ENCODE assay signal across 24 mouse cellular contexts in the genomic region with DNA sequence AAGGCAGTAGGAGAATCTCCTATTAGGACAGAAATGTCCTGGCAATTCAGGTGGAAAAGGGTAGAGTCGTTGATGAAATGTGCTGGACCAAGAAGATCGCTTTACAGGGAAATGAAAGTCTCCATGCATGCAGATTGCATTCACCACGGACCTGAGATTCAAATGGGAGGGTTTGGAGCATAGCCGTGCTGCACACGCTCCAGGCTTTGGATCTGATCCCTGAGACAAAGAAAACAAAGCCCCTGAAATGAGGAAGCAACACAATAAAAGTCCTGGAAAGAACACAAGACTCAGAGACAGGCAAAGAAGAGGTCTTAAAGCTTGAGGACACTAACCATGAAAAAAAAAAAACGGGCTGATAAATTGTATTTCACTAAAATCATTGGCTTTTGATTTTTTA.
"Had no signal": no experiment of that assay in that cellular context is flagged by ENCODE, and none has a peak within 500 bp of the region (broad histone marks: within the 10 kb centered on the region; RNA-seq: fewer than 3 reads in every experiment).

No protein-coding gene starts in this region.

- H3K9me3 ChIP-seq: heart, embryonic 13.5 days; heart, embryonic 15.5 days; hindbrain, embryonic 10.5 days; hindbrain, embryonic 12.5 days; intestine, embryonic 15.5 days; limb, embryonic 13.5 days; limb, embryonic 15.5 days; liver, embryonic 13.5 days; liver, embryonic 15.5 days had no signal

- H3K4me2 ChIP-seq: heart, embryonic 11.5 days; heart, embryonic 13.5 days; heart, embryonic 15.5 days; hindbrain, embryonic 12.5 days; hindbrain, embryonic 14.5 days; intestine, embryonic 15.5 days; limb, embryonic 13.5 days; limb, embryonic 15.5 days; liver, embryonic 13.5 days; liver, embryonic 15.5 days had no signal

- H3K27me3 ChIP-seq: heart, embryonic 13.5 days; heart, embryonic 15.5 days; hindbrain, embryonic 12.5 days; intestine, embryonic 15.5 days; limb, embryonic 13.5 days; limb, embryonic 15.5 days; liver, embryonic 13.5 days; liver, embryonic 15.5 days had no signal

- H3K4me1 ChIP-seq: heart, embryonic 13.5 days; heart, embryonic 15.5 days; hindbrain, embryonic 10.5 days; hindbrain, embryonic 12.5 days; intestine, embryonic 15.5 days; limb, embryonic 13.5 days; limb, embryonic 15.5 days; liver, embryonic 13.5 days; liver, embryonic 15.5 days had no signal

- DNase-seq: gastrocnemius, postnatal 10 days; gastrocnemius, postnatal 25 days; heart, adult 2 months; heart, postnatal 4 days; kidney, adult 18-20 months; kidney, adult 8-10 months; kidney, postnatal 10 days; kidney, postnatal 25 days; layer of hippocampus, adult 9-11 months; liver, embryonic 13.5 days; liver, postnatal 0 days had no signal

- H3K36me3 ChIP-seq: hindbrain, embryonic 10.5 days; hindbrain, embryonic 12.5 days; intestine, embryonic 15.5 days; limb, embryonic 13.5 days; limb, embryonic 15.5 days had no signal

- H3K9ac ChIP-seq: heart, embryonic 13.5 days; heart, embryonic 15.5 days; hindbrain, embryonic 12.5 days; hindbrain, embryonic 14.5 days; intestine, embryonic 15.5 days; limb, embryonic 13.5 days; limb, embryonic 15.5 days; liver, embryonic 13.5 days; liver, embryonic 15.5 days; liver, postnatal 0 days had no signal

- H3K4me3 ChIP-seq: heart, adult 2 months; heart, embryonic 13.5 days; heart, embryonic 15.5 days; hindbrain, embryonic 10.5 days; hindbrain, embryonic 12.5 days; intestine, embryonic 15.5 days; left cerebral cortex, adult 2 months; limb, embryonic 13.5 days; limb, embryonic 15.5 days; liver, embryonic 13.5 days; liver, embryonic 15.5 days had no signal

- ATAC-seq: hindbrain, embryonic 16.5 days; intestine, embryonic 15.5 days; intestine, postnatal 0 days; liver, postnatal 0 days had no signal

- H3K27ac ChIP-seq: heart, adult 2 months; heart, embryonic 13.5 days; heart, embryonic 15.5 days; hindbrain, embryonic 10.5 days; hindbrain, embryonic 12.5 days; hindbrain, embryonic 14.5 days; intestine, embryonic 15.5 days; left cerebral cortex, adult 2 months; limb, embryonic 13.5 days; limb, embryonic 15.5 days; liver, embryonic 13.5 days; liver, embryonic 15.5 days had no signal
